Mouse (Mus musculus): ENCODE measurements at regions not wholly inside any gene's neighbourhood (a gene's known extent, or its start where the extent isn't known, plus 50 kb on each side); places are given as distances from the start of the nearest gene placed in this dataset.

DNA sequence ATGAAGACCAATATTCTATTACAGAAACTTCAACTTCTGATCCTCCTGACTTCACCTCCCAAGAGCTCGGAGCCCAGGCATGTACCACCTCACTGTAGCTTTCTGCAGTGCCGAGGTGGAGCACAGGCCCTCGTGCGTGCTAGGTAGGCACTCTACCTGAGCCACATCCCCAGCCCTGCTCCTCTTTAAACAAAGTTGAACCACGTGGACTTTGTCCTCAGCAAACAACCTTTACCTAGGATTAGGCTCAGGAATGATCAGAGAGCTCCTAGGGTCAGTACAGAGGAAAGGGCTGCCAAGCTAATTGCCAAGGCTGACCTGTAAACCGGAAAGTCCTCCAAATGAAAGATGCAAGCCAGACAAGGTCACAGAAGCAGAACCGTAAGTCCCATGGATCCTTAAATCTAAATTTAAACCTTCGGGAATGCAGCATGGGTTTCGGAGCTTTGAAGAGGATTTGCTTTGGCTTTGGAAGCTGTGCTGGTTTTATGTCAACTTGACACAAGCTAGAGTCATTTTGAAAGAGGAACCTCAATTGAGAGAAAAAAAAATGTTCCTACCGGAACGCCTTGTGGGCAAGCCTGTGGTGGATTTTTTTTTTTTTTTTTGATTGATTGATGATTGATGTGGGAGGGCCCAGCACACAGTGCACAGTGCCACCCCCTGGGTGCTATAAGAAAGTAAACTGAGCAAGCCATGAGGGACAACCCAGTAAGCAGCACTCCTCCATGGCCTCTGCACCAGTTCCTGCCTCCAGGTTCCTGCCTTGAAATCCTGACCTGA, 69.5 kb upstream of the Rybp start:
- TF ChIP-seq CTCF (conservative IDR thresholded peaks at IDR 0.05; ENCODE audit: low read length) = no peak
- no peak for TF ChIP-seq POU5F1 (IDR thresholded peaks at IDR 0.05; ENCODE audit: borderline replicate concordance, low read length)
- TF ChIP-seq NANOG (IDR thresholded peaks at IDR 0.05; ENCODE audit: borderline replicate concordance, low read length) = no peak

All from E14TG2a.4 (cell line).